Mouse (Mus musculus) erythroblast, embryonic 14.5 days (primary cell): ENCODE data around the gene Phactr2.

Experiments used
- GATA1 ChIP-seq: IDR thresholded peaks from 2 replicates; pipeline ENCODE4 v1.6.1; 2012; ENCODE audit warnings: low read length, inconsistent platforms, mixed read lengths
- TAL1 ChIP-seq: IDR thresholded peaks from 3 replicates; pipeline ENCODE4 v1.6.1; 2012; ENCODE audit warnings: low read length, inconsistent platforms, mixed read lengths

DNA sequence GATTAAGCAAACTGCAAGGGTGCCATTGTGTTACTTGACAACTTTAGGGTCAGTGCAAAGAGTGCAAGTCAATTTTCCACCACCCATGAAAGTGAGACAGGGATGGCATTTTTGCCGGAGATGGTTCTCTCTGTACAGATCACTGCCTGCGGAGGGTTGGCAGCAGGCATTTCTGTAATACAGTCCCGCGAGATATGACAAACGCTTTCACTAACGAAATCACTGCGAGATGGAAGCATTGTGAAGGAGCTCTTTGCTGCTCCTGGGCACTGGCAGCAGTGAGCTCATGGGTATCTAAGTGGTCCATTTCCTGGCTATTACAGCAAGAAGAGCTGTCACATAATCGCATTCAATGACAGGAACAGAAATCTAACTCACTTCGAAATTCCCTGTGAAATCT, 52.1 kb downstream of the Phactr2 start:
- TF ChIP-seq TAL1: no peak
- TF ChIP-seq GATA1: no peak
